Mouse (Mus musculus) heart, embryonic 15.5 days (tissue): Measurements from ENCODE around the gene Sae1. TPM values are rescaled to one million over a fixed set of nuclear protein-coding genes. Genes with fewer than 3 reads are reported as not detected.
A peak's percentile ranks its signal among the peaks of the same experiment; 100 is the strongest.

Experiments
- ATAC-seq: fragments of 200-750 bp; cut with Nextera tagmentation; replicated peaks from 2 replicates; pipeline ENCODE4 v1.8.0; 2017; ENCODE audit warnings: low read depth, moderate TSS enrichment; ENCODE audit not compliant: insufficient number of reproducible peaks, insufficient read depth, low FRiP score
- H3K27ac ChIP-seq: fragments of 300-500 bp; sonication (generic); 2 replicates; pipeline ENCODE4 v1.5.1; 2015; ENCODE audit warnings: mild to moderate bottlenecking, inconsistent platforms
- H3K27me3 ChIP-seq: fragments of 300-500 bp; sonication (generic); 2 replicates; pipeline ENCODE4 v1.6.1; 2015; ENCODE audit warnings: inconsistent platforms
- H3K36me3 ChIP-seq: fragments of 300-500 bp; sonication (generic); 2 replicates; pipeline ENCODE4 v1.6.1; 2015; ENCODE audit warnings: mild to moderate bottlenecking, inconsistent platforms
- H3K4me1 ChIP-seq: fragments of 300-500 bp; sonication (generic); replicated peaks from 2 replicates; pipeline ENCODE4 v1.6.1; 2015; ENCODE audit warnings: inconsistent platforms
- H3K4me2 ChIP-seq: fragments of 300-500 bp; sonication (generic); 2 replicates; pipeline ENCODE4 v1.6.1; 2015; ENCODE audit warnings: inconsistent platforms, mild to moderate bottlenecking, moderate library complexity
- H3K4me3 ChIP-seq: fragments of 300-500 bp; sonication (generic); 2 replicates; pipeline ENCODE4 v1.5.1; 2015; ENCODE audit warnings: mild to moderate bottlenecking, inconsistent platforms
- H3K9ac ChIP-seq: fragments of 300-500 bp; sonication (generic); 2 replicates; pipeline ENCODE4 v1.6.1; 2015; ENCODE audit warnings: mild to moderate bottlenecking, inconsistent platforms
- H3K9me3 ChIP-seq: fragments of 300-500 bp; sonication (generic); replicated peaks from 2 replicates; pipeline ENCODE4 v1.6.1; 2016; ENCODE audit warnings: inconsistent platforms
- WGBS: fragments of 180-500 bp; shearing (Covaris S2); methylation state at CpG from one replicate; pipeline ENCODE4 v1.1.7; 2015; ENCODE audit warnings: mixed read lengths; 5-methylcytosine and 5-hydroxymethylcytosine counted together
- polyA plus RNA-seq: library from polyadenylated mRNA; unstranded; fragments of >200 nt; fragmentation: Nextera tagmentation; extraction: Ambion mirVana; gene quantifications from 2 replicates; pipeline ENCODE4 v1.2.1, GENCODE M21; 2015

Gene Sae1
- polyA plus RNA-seq, 1 experiment from 2014 or later = 187 TPM

GRCm38 (mm10) chr7:16272681-16273080, 114.9 kb downstream of the Sae1 start:
- peak overlapping the region; percentile 100 for H3K4me2 ChIP-seq
- H3K9ac ChIP-seq = peak overlapping the region; percentile 82

DNA sequence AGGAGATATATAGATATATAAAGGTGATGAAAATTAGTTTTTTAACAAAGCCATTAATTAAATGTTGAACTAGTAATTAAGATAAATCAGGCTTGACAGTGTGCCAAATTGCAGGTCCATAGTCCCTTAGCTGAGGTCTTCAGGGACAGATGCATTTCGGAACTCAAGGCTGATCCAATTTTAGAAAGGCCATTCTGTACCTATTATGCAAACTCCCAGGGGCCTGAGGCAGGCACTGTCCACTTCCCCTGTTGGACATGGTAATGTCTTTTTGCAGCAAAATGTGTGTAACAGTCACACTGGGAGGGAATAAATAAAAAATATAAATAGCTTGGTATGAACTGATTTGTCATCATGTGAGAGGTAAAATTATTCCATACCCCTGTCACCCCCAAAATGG, 116.5 kb downstream of the Sae1 start:
- WGBS = 60% methylated on average over 1 of the region's 1 CpGs
- Histone ChIP-seq H3K4me2 (no peak overlapping the region), H3K4me3 (no peak overlapping the region), H3K27me3 (no peaks in the 10 kb centered on the region), H3K4me1 (peaks cover 24% of the 10 kb centered on the region), H3K27ac (no peak overlapping the region), H3K9ac (no peak overlapping the region), H3K36me3 (peaks cover 11% of the 10 kb centered on the region), H3K9me3 (no peaks in the 10 kb centered on the region)
- ATAC-seq = no peak

More at GRCm38 (mm10) chr7:16272681-16273080, 114.9 kb downstream of the Sae1 start:
- under 1% methylated on average over 46 of the region's 46 CpGs for WGBS
- Histone ChIP-seq H3K4me3 (peak overlapping the region; percentile 89), H3K4me1 (peaks cover 24% of the 10 kb centered on the region), H3K9me3 (no peaks in the 10 kb centered on the region), H3K27ac (peak overlapping the region; percentile 90), H3K27me3 (no peaks in the 10 kb centered on the region), H3K36me3 (peaks cover 24% of the 10 kb centered on the region)
- ATAC-seq = peak; percentile 77

Other genes with a start within 250 kb of the Sae1 start
- gene Meis3, start 212.7 kb downstream of the Sae1 start, polyA plus RNA-seq = 14.3 and 20.0 TPM in 2 replicates
- 7.6 and 12.4 TPM in 2 replicates for gene Dhx34, start 165.8 kb downstream of the Sae1 start, polyA plus RNA-seq
- 0.76 and 1.1 TPM in 2 replicates for gene C5ar2, start 143.7 kb downstream of the Sae1 start, polyA plus RNA-seq
- gene C5ar1, start 128.3 kb downstream of the Sae1 start, polyA plus RNA-seq = 2.0 and 4.1 TPM in 2 replicates
- 8.8 and 11.1 TPM in 2 replicates for gene Inafm1, start 114.2 kb downstream of the Sae1 start, polyA plus RNA-seq
- 14.4 and 18.3 TPM in 2 replicates for gene Ccdc9, start 101.0 kb downstream of the Sae1 start, polyA plus RNA-seq
- 6.6 and 6.9 TPM in 2 replicates for gene Bbc3, start 79.4 kb downstream of the Sae1 start, polyA plus RNA-seq
- gene Zc3h4, start 13.1 kb upstream of the Sae1 start, polyA plus RNA-seq = 7.9 and 13.2 TPM in 2 replicates
- 76.1 and 76.3 TPM in 2 replicates for gene Tmem160, start 65.0 kb upstream of the Sae1 start, polyA plus RNA-seq
- 0.16 and 0.36 TPM in 2 replicates for gene Npas1, start 89.9 kb upstream of the Sae1 start, polyA plus RNA-seq
- gene Arhgap35, start 227.2 kb upstream of the Sae1 start, polyA plus RNA-seq = 12.6 and 15.6 TPM in 2 replicates